Mouse (Mus musculus) kidney, postnatal 25 days (tissue): ENCODE results near the gene Sertad1.
"Not testable (repeated sequence)": the region's sequence is repeated elsewhere in the genome, so short reads cannot be mapped to it uniquely, and the experiment has no call there.

Experiments used
- DNase-seq, 2 experiments: peaks; one replicate each; pipeline ENCODE4 v3.0.0; 2021; ENCODE audit warnings: mixed read lengths in 2 of 2

The Sertad1 gene

GRCm38 (mm10) chr7:27473835-27474489 lies 12.7 kb upstream of the Sertad1 start:
- DNase-seq = no peak

- peak; percentile 100 for DNase-seq
Observed at GRCm38 (mm10) chr7:27474490-27474954, 12.2 kb upstream of the Sertad1 start.

- DNase-seq = no peak
Observed at GRCm38 (mm10) chr7:27475596-27475995, 11.1 kb upstream of the Sertad1 start.

- DNase-seq = peak; percentile 66 to 82
Observed at GRCm38 (mm10) chr7:27476098-27476635, 10.5 kb upstream of the Sertad1 start.

- DNase-seq = no peak
Observed at GRCm38 (mm10) chr7:27478561-27478960, 8.1 kb upstream of the Sertad1 start.

GRCm38 (mm10) chr7:27479750-27480149 lies 7.0 kb upstream of the Sertad1 start:
- peak; percentile 58 to 81 for DNase-seq

GRCm38 (mm10) chr7:27480506-27480905 lies 6.2 kb upstream of the Sertad1 start:
- DNase-seq = peak in 1 of 2 experiments; percentile 37

- no peak for DNase-seq
Observed at GRCm38 (mm10) chr7:27480927-27481626, 5.6 kb upstream of the Sertad1 start.

GRCm38 (mm10) chr7:27481627-27481969 lies 5.1 kb upstream of the Sertad1 start:
- peak; percentile 94 to 98 for DNase-seq

- DNase-seq = no peak
Observed at GRCm38 (mm10) chr7:27483860-27484259, 2.9 kb upstream of the Sertad1 start.

- DNase-seq = peak; percentile 56 to 69
Observed at GRCm38 (mm10) chr7:27486102-27486769, 474 bp upstream of the Sertad1 start.

GRCm38 (mm10) chr7:27487740-27488268 lies 1.1 kb downstream of the Sertad1 start:
- peak; percentile 85 to 88 for DNase-seq

GRCm38 (mm10) chr7:27489270-27489869 lies 2.7 kb downstream of the Sertad1 start:
- no peak for DNase-seq

- no peak for DNase-seq
Observed at GRCm38 (mm10) chr7:27490227-27490542, 3.5 kb downstream of the Sertad1 start.

GRCm38 (mm10) chr7:27490543-27491329 lies 4.0 kb downstream of the Sertad1 start:
- DNase-seq = peak; percentile 96 to 98

- DNase-seq = peak; percentile 39 to 71
Observed at GRCm38 (mm10) chr7:27491856-27492255, 5.1 kb downstream of the Sertad1 start.

GRCm38 (mm10) chr7:27493022-27493421 lies 6.3 kb downstream of the Sertad1 start:
- no peak for DNase-seq

GRCm38 (mm10) chr7:27493450-27493849 lies 6.7 kb downstream of the Sertad1 start:
- no peak for DNase-seq

- DNase-seq = not testable (repeated sequence)
Observed at GRCm38 (mm10) chr7:27494659-27495367, 8.1 kb downstream of the Sertad1 start.

GRCm38 (mm10) chr7:27499036-27499435 lies 12.3 kb downstream of the Sertad1 start, which contains the start of gene Prx:
Gene Prx (plus strand): TSS chr7:27499324.
- DNase-seq = no peak

- peak; percentile 45 to 84 for DNase-seq
Observed at GRCm38 (mm10) chr7:27501620-27502019, 14.9 kb downstream of the Sertad1 start.
